Mouse (Mus musculus) heart, adult 2 months (tissue): ENCODE measurements around the gene Fars2. TPM values are rescaled to one million over a fixed set of nuclear protein-coding genes. Genes with fewer than 3 reads are reported as not detected.
A peak's percentile ranks its signal among the peaks of the same experiment; 100 is the strongest.
"Not testable (repeated sequence)": the region's sequence is repeated elsewhere in the genome, so short reads cannot be mapped to it uniquely, and the experiment has no call there.

Experiments
- DNase-seq, 2 experiments: peaks; one replicate each; pipeline ENCODE4 v3.0.0; 2021
- H3K27ac ChIP-seq: fragments of 200-600 bp; 2 replicates; pipeline ENCODE4 v1.8.1; 2022
- H3K27me3 ChIP-seq: fragments of 200-500 bp; 2 replicates; pipeline ENCODE4 v1.6.1; 2012; ENCODE audit warnings: mild to moderate bottlenecking, low read length, inconsistent platforms, mixed read lengths; ENCODE audit not compliant: control insufficient read depth, insufficient read depth
- H3K36me3 ChIP-seq: fragments of 200-500 bp; 2 replicates; pipeline ENCODE4 v1.6.1; 2012; ENCODE audit warnings: low read length, inconsistent platforms; ENCODE audit not compliant: control insufficient read depth, insufficient read depth
- H3K4me1 ChIP-seq: fragments of 200-500 bp; 2 replicates; pipeline ENCODE4 v1.6.1; 2011; ENCODE audit warnings: low read length; ENCODE audit not compliant: control insufficient read depth, insufficient read depth
- H3K4me3 ChIP-seq: fragments of 200-600 bp; 2 replicates; pipeline ENCODE4 v1.8.1; 2022
- H3K79me2 ChIP-seq: fragments of 200-500 bp; replicated peaks from 2 replicates; pipeline ENCODE4 v1.6.1; 2012; ENCODE audit warnings: mild to moderate bottlenecking, inconsistent platforms, low read length, moderate library complexity, mixed read lengths; ENCODE audit not compliant: control insufficient read depth, insufficient read depth
- H3K9ac ChIP-seq: fragments of 200-500 bp; 2 replicates; pipeline ENCODE4 v1.6.1; 2012; ENCODE audit warnings: low read depth, mild to moderate bottlenecking, control low read depth, inconsistent platforms, low read length, mixed read lengths
- CTCF ChIP-seq: fragments of 200-600 bp; IDR thresholded peaks from 2 replicates; pipeline ENCODE4 v1.8.1; 2022; ENCODE audit warnings: antibody characterized with exemption, mild to moderate bottlenecking, moderate library complexity
- EP300 ChIP-seq: fragments of 200-500 bp; IDR thresholded peaks from 2 replicates; pipeline ENCODE4 v1.6.1; 2011; ENCODE audit warnings: low read depth, low read length, control low read depth; ENCODE audit not compliant: insufficient read depth
- POLR2A ChIP-seq: fragments of 200-500 bp; IDR thresholded peaks from 2 replicates; pipeline ENCODE4 v1.6.1; 2011; ENCODE audit warnings: mild to moderate bottlenecking, low read depth, low read length, control low read depth; ENCODE audit not compliant: insufficient read depth
- WGBS: fragments of 180-500 bp; shearing (Covaris S2); methylation state at CpG from one replicate; pipeline ENCODE4 v1.1.7; 2018; 5-methylcytosine and 5-hydroxymethylcytosine counted together
- intact Hi-C: fragments of 180-260 bp; cut with DNase I; formaldehyde crosslinking; loops from one replicate; pipeline ENCODE4 v1.15.1; 2025
- polyA plus RNA-seq: library from polyadenylated mRNA; depleted of rRNA; stranded (reverse); fragments of >200 nt; gene quantifications from 2 replicates; pipeline ENCODE4 v1.2.3, GENCODE M21; 2012
- total RNA-seq, 2 experiments: library from RNA; stranded (reverse); gene quantifications; 2 replicates each; pipeline ENCODE4 v1.2.3; 2021

The Fars2 gene
- total and polyA plus RNA-seq, 3 experiments: 73.3 to 85.7 (median 77.7) TPM

DNA sequence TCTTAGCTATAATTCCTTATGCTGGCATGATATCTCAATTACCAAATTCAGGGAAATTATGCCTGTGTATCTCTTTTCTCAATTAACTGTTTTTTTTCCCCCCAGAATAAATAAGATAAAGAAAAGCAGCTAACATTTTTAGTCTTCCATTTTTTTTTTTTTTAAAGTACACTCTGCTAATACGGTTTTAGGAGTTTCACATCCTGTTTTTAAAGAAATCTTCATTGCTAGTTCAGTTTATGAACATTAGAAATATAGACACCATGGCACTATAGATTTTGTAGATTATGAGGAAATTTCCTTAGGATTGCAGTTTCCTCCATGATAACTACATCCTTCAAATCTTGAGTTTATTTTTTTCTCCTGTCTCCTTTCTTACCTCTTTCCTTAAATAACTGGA, 46.7 kb downstream of the Fars2 start:
- Histone ChIP-seq H3K4me3 (no peak overlapping the region), H3K4me1 (no peaks in the 10 kb centered on the region), H3K27me3 (no peaks in the 10 kb centered on the region), H3K79me2 (peaks cover 3% of the 10 kb centered on the region; the same call in 1 of the 2 replicates), H3K36me3 (no peaks in the 10 kb centered on the region), H3K9ac (no peak overlapping the region), H3K27ac (no peak overlapping the region)
- no peak for DNase-seq
- intact Hi-C loops: no loop called here
- 55% methylated on average over 1 of the region's 1 CpGs for WGBS
- TF ChIP-seq POLR2A (no peak), CTCF (no peak), EP300 (no peak)

DNA sequence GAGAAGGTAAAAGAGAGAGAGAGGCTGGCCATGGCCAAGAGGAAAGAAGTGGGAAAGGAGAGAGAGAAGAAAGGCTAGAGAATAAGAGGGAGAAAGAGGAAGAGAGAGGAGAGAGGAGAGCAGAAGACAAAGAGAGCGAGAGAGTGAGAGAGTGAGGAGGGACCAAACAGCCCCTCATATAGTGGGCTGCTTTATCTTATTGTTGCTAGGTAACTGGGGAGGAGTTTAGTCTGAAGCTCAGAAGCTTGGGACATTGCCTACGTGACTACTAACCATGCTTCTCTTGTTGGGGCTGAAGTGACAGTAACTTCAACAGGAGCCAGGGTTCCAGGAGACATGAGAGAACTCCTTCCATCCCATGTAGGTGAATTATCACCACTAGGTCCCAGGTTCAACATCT, 55.8 kb downstream of the Fars2 start:
- H3K36me3 ChIP-seq, H3K79me2 ChIP-seq, H3K4me3 ChIP-seq, DNase-seq, H3K27me3 ChIP-seq, H3K27ac ChIP-seq, H3K4me1 ChIP-seq, intact Hi-C loops, H3K9ac ChIP-seq: not testable (repeated sequence)
- 80% methylated on average over 2 of the region's 2 CpGs for WGBS

DNA sequence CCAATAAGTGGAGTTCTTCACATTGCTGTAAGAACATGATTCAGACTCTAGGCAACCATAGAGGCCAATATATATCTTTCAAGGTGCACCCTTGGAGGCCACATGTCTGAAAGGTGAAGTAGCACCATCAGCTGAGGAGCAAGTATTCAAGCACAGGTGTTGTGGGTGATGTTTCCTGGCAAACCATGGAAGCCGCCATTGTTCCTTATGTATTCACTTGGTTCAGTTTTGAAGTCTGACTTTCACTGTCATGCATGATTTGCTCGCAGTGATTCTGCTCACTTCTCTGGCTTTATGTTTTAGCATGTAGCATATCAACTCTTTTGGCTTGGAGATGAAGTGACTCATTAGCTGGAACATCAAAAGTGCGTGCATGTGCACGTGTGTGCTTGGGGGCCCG, 56.9 kb downstream of the Fars2 start:
- Histone ChIP-seq H3K27me3 (no peaks in the 10 kb centered on the region), H3K36me3 (no peaks in the 10 kb centered on the region), H3K27ac (no peak overlapping the region), H3K79me2 (0 out of 2 replicates have a peak, but pooled peaks cover 1% of the 10 kb centered on the region), H3K4me3 (no peak overlapping the region), H3K9ac (no peak overlapping the region), H3K4me1 (peaks cover 2% of the 10 kb centered on the region)
- TF ChIP-seq POLR2A (no peak), EP300 (no peak), CTCF (no peak)
- intact Hi-C loops: no loop called here
- DNase-seq: no peak
- 95% methylated on average over 5 of the region's 5 CpGs for WGBS

DNA sequence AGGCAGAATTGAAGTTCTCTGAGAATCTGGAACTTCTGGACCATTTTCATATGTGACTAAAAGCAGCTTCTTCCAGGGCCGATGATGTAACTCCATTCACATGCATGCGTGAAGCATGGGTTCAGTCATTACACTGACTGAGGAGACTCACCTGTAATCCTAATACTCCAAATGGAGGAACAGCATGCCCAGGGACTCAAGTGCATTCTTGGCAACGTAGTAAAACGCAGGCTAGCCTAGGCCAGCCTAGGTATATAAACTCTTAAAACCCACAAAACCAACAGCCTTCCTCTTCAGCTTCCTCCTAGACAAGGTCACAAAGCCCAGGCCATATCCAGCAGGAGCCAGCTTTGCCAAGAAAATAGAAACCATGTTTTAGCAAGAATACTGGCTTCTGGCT, 57.6 kb downstream of the Fars2 start:
- no peak overlapping the region for H3K27ac ChIP-seq
- 0 out of 2 replicates have a peak, but pooled peaks cover 1% of the 10 kb centered on the region for H3K79me2 ChIP-seq
- DNase-seq: no peak
- H3K27me3 ChIP-seq: no peaks in the 10 kb centered on the region
- TF ChIP-seq POLR2A (no peak), CTCF (no peak), EP300 (no peak)
- no peak overlapping the region for H3K4me3 ChIP-seq
- H3K9ac ChIP-seq: no peak overlapping the region
- intact Hi-C loops: no loop called here
- peaks cover 2% of the 10 kb centered on the region for H3K4me1 ChIP-seq
- WGBS: 96% methylated on average over 4 of the region's 4 CpGs
- H3K36me3 ChIP-seq: no peaks in the 10 kb centered on the region

- Histone ChIP-seq H3K4me1 (no peaks in the 10 kb centered on the region), H3K27me3 (no peaks in the 10 kb centered on the region), H3K36me3 (no peaks in the 10 kb centered on the region), H3K79me2 (no peaks in the 10 kb centered on the region), H3K27ac (no peak overlapping the region), H3K4me3 (no peak overlapping the region), H3K9ac (no peak overlapping the region)
- intact Hi-C loops: no loop called here
- DNase-seq: no peak
- 86% methylated on average over 2 of the region's 2 CpGs for WGBS
- TF ChIP-seq POLR2A (no peak), CTCF (no peak), EP300 (no peak)
Observed at GRCm38 (mm10) chr13:36181231-36181630, 64.0 kb downstream of the Fars2 start.

GRCm38 (mm10) chr13:36190577-36190976, 73.4 kb downstream of the Fars2 start:
- no peak for DNase-seq
- H3K27me3 ChIP-seq: no peaks in the 10 kb centered on the region
- H3K36me3 ChIP-seq: no peaks in the 10 kb centered on the region
- WGBS: 93% methylated on average over 2 of the region's 2 CpGs
- no peak overlapping the region for H3K9ac ChIP-seq
- H3K79me2 ChIP-seq: no peaks in the 10 kb centered on the region
- no peak overlapping the region for H3K27ac ChIP-seq
- TF ChIP-seq POLR2A (no peak), CTCF (peak; percentile 17; the same call in 1 of the 2 replicates), EP300 (no peak)
- H3K4me3 ChIP-seq: no peak overlapping the region
- intact Hi-C loops: no loop called here
- peaks cover 1% of the 10 kb centered on the region for H3K4me1 ChIP-seq
